Mouse (Mus musculus) heart, embryonic 11.5 days (tissue): ENCODE measurements around the gene Samd1. TPM values are rescaled to one million over a fixed set of nuclear protein-coding genes. Genes with fewer than 3 reads are reported as not detected.
"Not testable (repeated sequence)": the region's sequence is repeated elsewhere in the genome, so short reads cannot be mapped to it uniquely, and the experiment has no call there.

Experiments
- ATAC-seq: fragments of 200-750 bp; cut with Nextera tagmentation; replicated peaks from 2 replicates; pipeline ENCODE4 v1.8.0; 2017; ENCODE audit warnings: moderate library complexity; ENCODE audit not compliant: insufficient number of reproducible peaks, low FRiP score, low TSS enrichment
- H3K27ac ChIP-seq: fragments of 300-500 bp; sonication (generic); 2 replicates; pipeline ENCODE4 v1.5.1; 2014; ENCODE audit warnings: mild to moderate bottlenecking, low read depth, low read length
- H3K27me3 ChIP-seq: fragments of 300-500 bp; sonication (generic); 2 replicates; pipeline ENCODE4 v1.6.1; 2014; ENCODE audit warnings: mild to moderate bottlenecking, low read length, mixed read lengths; ENCODE audit not compliant: control insufficient read depth, insufficient read depth
- H3K36me3 ChIP-seq: fragments of 300-500 bp; sonication (generic); 2 replicates; pipeline ENCODE4 v1.6.1; 2014; ENCODE audit warnings: mild to moderate bottlenecking, low read length, moderate library complexity, mixed read lengths; ENCODE audit not compliant: control insufficient read depth, insufficient read depth
- H3K4me1 ChIP-seq: fragments of 300-500 bp; sonication (generic); 2 replicates; pipeline ENCODE4 v1.6.1; 2014; ENCODE audit warnings: low read length; ENCODE audit not compliant: control insufficient read depth, insufficient read depth
- H3K4me2 ChIP-seq: fragments of 300-500 bp; sonication (generic); 2 replicates; pipeline ENCODE4 v1.6.1; 2014; ENCODE audit warnings: mild to moderate bottlenecking, moderate library complexity
- H3K4me3 ChIP-seq: fragments of 300-500 bp; sonication (generic); 2 replicates; pipeline ENCODE4 v1.5.1; 2014; ENCODE audit warnings: low read depth, low read length
- H3K9ac ChIP-seq: fragments of 300-500 bp; sonication (generic); 2 replicates; pipeline ENCODE4 v1.6.1; 2014; ENCODE audit warnings: mild to moderate bottlenecking, low read depth, low read length, moderate library complexity
- H3K9me3 ChIP-seq: fragments of 300-500 bp; sonication (generic); replicated peaks from 2 replicates; pipeline ENCODE4 v1.6.1; 2016; ENCODE audit warnings: low read length; ENCODE audit not compliant: control insufficient read depth
- WGBS: fragments of 180-500 bp; shearing (Covaris S2); extraction: QIAGEN DNeasy Blood & Tissue Kit; methylation state at CpG from one replicate; pipeline ENCODE4 v1.1.7; 2014; ENCODE audit not compliant: insufficient replicate concordance; 5-methylcytosine and 5-hydroxymethylcytosine counted together
- polyA plus RNA-seq: library from polyadenylated mRNA; unstranded; fragments of >200 nt; fragmentation: Nextera tagmentation; extraction: Ambion mirVana; gene quantifications from 2 replicates; pipeline ENCODE4 v1.2.1, GENCODE M21; 2014

The Samd1 gene
- polyA plus RNA-seq, 1 experiment from 2014 or later, result 10.1 TPM

- H3K27ac ChIP-seq, result no peak overlapping the region
- peak overlapping the region; percentile 89 for H3K4me2 ChIP-seq
- peak overlapping the region; percentile 81 for H3K9ac ChIP-seq
- ATAC-seq, result no peak
- WGBS, result 78% methylated on average over 6 of the region's 6 CpGs
- H3K27me3 ChIP-seq, result peaks cover 10% of the 10 kb centered on the region
- H3K4me3 ChIP-seq, result peak overlapping the region; percentile 66
- no peaks in the 10 kb centered on the region for H3K36me3 ChIP-seq
- H3K9me3 ChIP-seq, result no peaks in the 10 kb centered on the region
- H3K4me1 ChIP-seq, result peaks cover 20% of the 10 kb centered on the region
Measured at GRCm38 (mm10) chr8:84003612-84004246, 6.3 kb downstream of the Samd1 start.

- peak overlapping the region; percentile 89 for H3K4me2 ChIP-seq
- H3K27me3 ChIP-seq, result peaks cover 10% of the 10 kb centered on the region
- peak overlapping the region; percentile 81 for H3K9ac ChIP-seq
- WGBS, result 2% methylated on average over 30 of the region's 30 CpGs
- H3K9me3 ChIP-seq, result no peaks in the 10 kb centered on the region
- H3K4me3 ChIP-seq, result peak overlapping the region; percentile 66
- H3K27ac ChIP-seq, result peak overlapping the region; percentile 72
- no peaks in the 10 kb centered on the region for H3K36me3 ChIP-seq
- peaks cover 10% of the 10 kb centered on the region for H3K4me1 ChIP-seq
- peak; percentile 77 for ATAC-seq
Measured at GRCm38 (mm10) chr8:84004533-84005201, 7.2 kb downstream of the Samd1 start.

GRCm38 (mm10) chr8:84005502-84005901, 8.0 kb downstream of the Samd1 start:
- not testable (repeated sequence) for H3K9me3 ChIP-seq, H3K4me2 ChIP-seq, H3K27ac ChIP-seq, H3K36me3 ChIP-seq, ATAC-seq, H3K9ac ChIP-seq, H3K4me3 ChIP-seq
- 89% methylated on average over 7 of the region's 7 CpGs for WGBS
- Histone ChIP-seq H3K4me1 (peaks cover 10% of the 10 kb centered on the region), H3K27me3 (peaks cover 16% of the 10 kb centered on the region)

DNA sequence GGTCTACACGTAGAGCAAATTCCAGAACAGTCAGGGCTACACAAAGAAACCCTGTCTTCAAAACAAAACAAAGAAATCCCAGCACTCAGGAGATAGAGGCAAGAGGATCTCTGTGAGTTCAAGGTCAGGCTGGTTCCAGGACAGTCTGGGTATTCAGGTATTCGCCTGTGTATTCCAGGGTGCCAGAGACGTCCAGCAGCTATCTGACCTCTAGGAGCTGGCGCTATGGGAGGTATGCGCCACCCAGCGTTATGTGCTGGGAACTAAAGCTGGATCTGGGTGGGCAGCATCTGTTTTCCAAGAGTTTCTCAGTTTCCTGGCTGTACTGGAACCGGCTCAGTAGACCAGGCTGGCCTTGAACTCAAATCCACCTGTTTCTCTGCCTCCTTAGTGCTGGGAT, 10.9 kb downstream of the Samd1 start:
- Histone ChIP-seq H3K9ac (no peak overlapping the region), H3K4me1 (peaks cover 23% of the 10 kb centered on the region), H3K4me2 (no peak overlapping the region), H3K36me3 (no peaks in the 10 kb centered on the region), H3K9me3 (no peaks in the 10 kb centered on the region), H3K27me3 (peaks cover 38% of the 10 kb centered on the region), H3K27ac (no peak overlapping the region), H3K4me3 (no peak overlapping the region)
- ATAC-seq, result no peak
- 29% methylated on average over 7 of the region's 7 CpGs for WGBS

- ATAC-seq, result no peak
- H3K4me1 ChIP-seq, result peaks cover 19% of the 10 kb centered on the region
- H3K9me3 ChIP-seq, result no peaks in the 10 kb centered on the region
- no peak overlapping the region for H3K9ac ChIP-seq
- H3K27me3 ChIP-seq, result peaks cover 40% of the 10 kb centered on the region
- no peaks in the 10 kb centered on the region for H3K36me3 ChIP-seq
- H3K4me3 ChIP-seq, result no peak overlapping the region
- WGBS, result 1% methylated on average over 11 of the region's 11 CpGs
- peak overlapping the region; percentile 29; the same call in 1 of the 2 replicates for H3K4me2 ChIP-seq
- no peak overlapping the region for H3K27ac ChIP-seq
Measured at GRCm38 (mm10) chr8:84009876-84010275, 12.4 kb downstream of the Samd1 start.

DNA sequence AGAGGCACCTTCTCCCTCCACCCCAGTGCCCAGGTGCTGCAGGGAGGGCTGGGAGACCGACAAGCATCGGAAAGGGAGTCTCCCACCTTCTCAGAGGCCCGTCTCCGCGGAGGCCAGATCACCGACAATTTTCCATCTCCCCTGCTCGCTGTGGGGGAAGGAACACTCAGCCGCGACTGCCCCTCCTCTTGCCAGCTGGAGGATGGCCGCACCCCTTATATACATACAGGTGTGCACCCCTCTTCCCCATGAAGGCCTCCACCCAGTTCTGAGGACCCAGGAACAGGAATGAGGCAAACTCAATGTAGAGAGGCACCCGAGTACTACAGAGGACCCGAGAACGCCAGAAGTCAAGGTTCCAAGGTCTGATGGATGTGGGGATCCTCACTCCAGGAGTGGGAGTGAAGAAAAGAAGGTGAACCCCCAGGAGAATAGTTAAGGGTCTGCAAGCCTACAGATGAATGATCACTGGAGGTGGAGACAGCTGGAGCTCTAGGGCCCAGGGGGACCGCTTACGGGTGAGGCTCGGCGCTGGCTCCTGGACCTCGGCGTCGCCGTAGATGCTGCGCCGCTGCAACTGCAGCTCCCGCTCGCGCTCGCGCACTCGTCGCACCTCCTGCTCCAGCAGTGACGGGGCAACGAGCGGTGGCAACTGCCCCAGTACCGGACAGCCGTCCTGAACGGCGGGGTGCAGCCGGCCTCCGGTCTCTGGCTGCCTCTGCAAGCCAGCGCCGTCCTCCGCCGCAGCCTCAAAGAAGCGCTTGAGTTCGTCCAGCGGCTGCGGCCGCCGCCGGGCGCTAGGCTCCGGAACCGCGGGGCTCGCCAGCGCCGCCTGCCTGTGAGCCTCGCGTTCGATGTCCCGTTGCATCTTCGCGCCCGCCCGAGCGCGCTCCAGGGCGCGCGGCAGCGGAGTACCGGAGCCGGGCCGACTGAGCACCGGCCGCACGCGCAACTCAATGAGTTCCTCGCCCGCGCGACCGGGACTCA, 13.4 kb downstream of the Samd1 start:
- peaks cover 40% of the 10 kb centered on the region for H3K27me3 ChIP-seq
- 2% methylated on average over 78 of the region's 83 CpGs for WGBS
- H3K36me3 ChIP-seq, result no peaks in the 10 kb centered on the region
- no peak overlapping the region for H3K27ac ChIP-seq
- H3K4me1 ChIP-seq, result peaks cover 19% of the 10 kb centered on the region
- ATAC-seq, result no peak
- H3K9me3 ChIP-seq, result no peaks in the 10 kb centered on the region
- peak overlapping the region; percentile 97 for H3K4me2 ChIP-seq
- peak overlapping the region; percentile 53 for H3K4me3 ChIP-seq
- peak overlapping the region; percentile 59 for H3K9ac ChIP-seq

- Histone ChIP-seq H3K4me1 (peaks cover 19% of the 10 kb centered on the region), H3K36me3 (no peaks in the 10 kb centered on the region), H3K4me3 (peak within 1 kb of the TSS; percentile 53), H3K27ac (no peak within 1 kb of the TSS), H3K9me3 (no peaks in the 10 kb centered on the region), H3K4me2 (peak within 1 kb of the TSS; percentile 97), H3K9ac (peak within 1 kb of the TSS; percentile 59), H3K27me3 (peaks cover 40% of the 10 kb centered on the region)
- WGBS, result 2% methylated on average over 45 of the region's 45 CpGs
- ATAC-seq, result 0 out of 2 replicates have a peak, but pooled peaks have one; percentile 11
Measured at GRCm38 (mm10) chr8:84011705-84012498, 14.4 kb downstream of the Samd1 start, which contains the start of gene 2210011C24Rik. Gene 2210011C24Rik (minus strand): TSS chr8:84012171.
